Comparison of ENCODE assay signal across 13 mouse cellular contexts in genomic region chr17:44432524-44433295, GRCm38 (mm10).
A peak's percentile ranks its signal among the peaks of the same experiment; 100 is the strongest.
DNase-seq lines count a peak whose midpoint lies in the region; ATAC-seq and TF ChIP-seq lines count a peak whose summit lies in the region.
"Had no signal": no experiment of that assay in that cellular context is flagged by ENCODE, and none has a peak within 500 bp of the region (broad histone marks: within the 10 kb centered on the region; RNA-seq: fewer than 3 reads in every experiment).

No protein-coding gene starts in this region.

- 0 out of 2 replicates have a peak overlapping the region, but pooled peaks have one; percentile 9 for H3K4me2 ChIP-seq in kidney, embryonic 16.5 days (replicated peaks; ENCODE audit: low read depth, low read length)
- H3K4me2 ChIP-seq in limb, embryonic 12.5 days = peak overlapping the region; percentile 13
- H3K4me2 ChIP-seq: liver, embryonic 15.5 days; neural tube, embryonic 12.5 days had no signal

- ATAC-seq in kidney, embryonic 16.5 days (ENCODE audit: low FRiP score, low TSS enrichment) = peak; percentile 23; the same call in 1 of the 2 replicates
- ATAC-seq in common myeloid progenitor, adult 5-6 weeks (replicated peaks; ENCODE audit: low read depth, poor library complexity, severe bottlenecking) = peak; percentile 79
- peak; percentile 95 for ATAC-seq in limb, embryonic 12.5 days (ENCODE audit: insufficient number of reproducible peaks, insufficient read depth, low FRiP score, low TSS enrichment, low read depth)
- ATAC-seq: intestine, postnatal 0 days had no signal

- DNase-seq in kidney, adult 18-20 months = no peak
- DNase-seq in left cerebral cortex, adult 18-20 months (ENCODE audit: low spot score in 2 of 2) = no peak
- DNase-seq in right cerebral cortex, adult 18-20 months = no peak
- DNase-seq in layer of hippocampus, adult 11-12 months (ENCODE audit: low spot score) = no peak
- DNase-seq: adrenal gland, adult 8-10 months; cerebellum, postnatal 25 days had no signal

- 0 out of 2 replicates have a peak, but pooled peaks cover 3% of the 10 kb centered on the region for H3K27me3 ChIP-seq in kidney, embryonic 16.5 days (ENCODE audit: insufficient read depth, low read length)
- peaks cover 24% of the 10 kb centered on the region for H3K27me3 ChIP-seq in limb, embryonic 12.5 days
- no peaks in the 10 kb centered on the region for H3K27me3 ChIP-seq in small intestine, adult 2 months (ENCODE audit: control insufficient read depth, insufficient read depth, low read length)
- H3K27me3 ChIP-seq: liver, embryonic 15.5 days; neural tube, embryonic 12.5 days had no signal

- no peak overlapping the region for H3K9ac ChIP-seq in kidney, embryonic 16.5 days (replicated peaks; ENCODE audit: low read length)
- no peak overlapping the region for H3K9ac ChIP-seq in limb, embryonic 12.5 days (replicated peaks)
- H3K9ac ChIP-seq: liver, embryonic 15.5 days; neural tube, embryonic 12.5 days had no signal

- H3K27ac ChIP-seq in kidney, embryonic 16.5 days (ENCODE audit: low read length) = no peak overlapping the region
- H3K27ac ChIP-seq in limb, embryonic 12.5 days = peak overlapping the region; percentile 89
- peak overlapping the region; percentile 24; the same call in 1 of the 2 replicates for H3K27ac ChIP-seq in small intestine, adult 2 months (ENCODE audit: insufficient read depth, low read depth, low read length)
- H3K27ac ChIP-seq: liver, embryonic 15.5 days; neural tube, embryonic 12.5 days had no signal

- TF ChIP-seq POLR2A in small intestine, adult 2 months (IDR thresholded peaks at IDR 0.05; ENCODE audit: low read depth, low read length) = no peak

- no peaks in the 10 kb centered on the region for H3K9me3 ChIP-seq in kidney, embryonic 16.5 days (ENCODE audit: low read length)
- H3K9me3 ChIP-seq in limb, embryonic 12.5 days = no peaks in the 10 kb centered on the region
- H3K9me3 ChIP-seq: liver, embryonic 15.5 days; neural tube, embryonic 12.5 days had no signal

- peaks cover 7% of the 10 kb centered on the region for H3K4me1 ChIP-seq in kidney, embryonic 16.5 days (ENCODE audit: insufficient read depth, low read length)
- peaks cover 23% of the 10 kb centered on the region for H3K4me1 ChIP-seq in limb, embryonic 12.5 days (replicated peaks)
- H3K4me1 ChIP-seq in small intestine, adult 2 months (ENCODE audit: control insufficient read depth, insufficient read depth, insufficient read length, low read length) = peaks cover 3% of the 10 kb centered on the region; the same call in 1 of the 2 replicates
- H3K4me1 ChIP-seq: liver, embryonic 15.5 days; neural tube, embryonic 12.5 days had no signal

- H3K4me3 ChIP-seq in kidney, embryonic 16.5 days (ENCODE audit: low read length) = no peak overlapping the region
- H3K4me3 ChIP-seq in limb, embryonic 12.5 days (replicated peaks) = no peak overlapping the region
- no peak overlapping the region for H3K4me3 ChIP-seq in small intestine, adult 2 months (ENCODE audit: low read depth, low read length)
- H3K4me3 ChIP-seq: liver, embryonic 15.5 days; neural tube, embryonic 12.5 days had no signal

- H3K36me3 ChIP-seq in kidney, embryonic 16.5 days (ENCODE audit: insufficient read depth, low read length) = no peaks in the 10 kb centered on the region
- H3K36me3 ChIP-seq in limb, embryonic 12.5 days = no peaks in the 10 kb centered on the region
- no peaks in the 10 kb centered on the region for H3K36me3 ChIP-seq in small intestine, adult 2 months (ENCODE audit: control insufficient read depth, insufficient read depth, low read length)
- H3K36me3 ChIP-seq: liver, embryonic 15.5 days; neural tube, embryonic 12.5 days had no signal

- TF ChIP-seq CTCF in small intestine, adult 2 months (IDR thresholded peaks at IDR 0.05; ENCODE audit: extremely low read depth, insufficient read length, insufficient replicate concordance, low read depth, low read length) = no peak

- 19% methylated on average over 4 of the region's 4 CpGs for WGBS in kidney, embryonic 16.5 days
- WGBS in limb, embryonic 12.5 days = 8% methylated on average over 4 of the region's 4 CpGs
- 26% methylated on average over 4 of the region's 4 CpGs for WGBS in small intestine, adult 2 months

Comparison
In these comparisons a context has a peak if more than half of its experiments do, and no peak if none do; other contexts are left out.
1. ATAC-seq: peak in every context shown above with its lines; median percentile 95 in limb, embryonic 12.5 days; 79 in common myeloid progenitor, adult 5-6 weeks; 23 in kidney, embryonic 16.5 days.